Mouse (Mus musculus) limb, embryonic 14.5 days (tissue): ENCODE data around the gene Hnrnpl. TPM values are rescaled to one million over a fixed set of nuclear protein-coding genes. Genes with fewer than 3 reads are reported as not detected.
"Not testable (repeated sequence)": the region's sequence is repeated elsewhere in the genome, so short reads cannot be mapped to it uniquely, and the experiment has no call there.

ENCODE experiments used
- ATAC-seq: fragments of 200-750 bp; cut with Nextera tagmentation; 2 replicates; pipeline ENCODE4 v1.8.0; 2017; ENCODE audit warnings: low read depth, moderate number of reproducible peaks, moderate TSS enrichment; ENCODE audit not compliant: low FRiP score
- DNase-seq: peaks from one replicate; pipeline ENCODE4 v3.0.0-alpha.2; 2015; ENCODE audit warnings: low spot score
- H3K27ac ChIP-seq: fragments of 300-500 bp; sonication (generic); replicated peaks from 2 replicates; pipeline ENCODE4 v1.5.1; 2014; ENCODE audit warnings: low read depth, mild to moderate bottlenecking, low read length, moderate library complexity, mixed read lengths
- H3K27me3 ChIP-seq: fragments of 300-500 bp; sonication (generic); 2 replicates; pipeline ENCODE4 v1.6.1; 2014; ENCODE audit warnings: low read length, mixed read lengths; ENCODE audit not compliant: control insufficient read depth, insufficient read depth
- H3K36me3 ChIP-seq: fragments of 300-500 bp; sonication (generic); 2 replicates; pipeline ENCODE4 v1.6.1; 2014; ENCODE audit warnings: mild to moderate bottlenecking, low read length, moderate library complexity, mixed read lengths; ENCODE audit not compliant: control insufficient read depth, insufficient read depth
- H3K4me1 ChIP-seq: fragments of 300-500 bp; sonication (generic); 2 replicates; pipeline ENCODE4 v1.6.1; 2014; ENCODE audit warnings: antibody characterized with exemption, low read length, mixed read lengths; ENCODE audit not compliant: control insufficient read depth, insufficient read depth
- H3K4me2 ChIP-seq: fragments of 300-500 bp; sonication (generic); replicated peaks from 2 replicates; pipeline ENCODE4 v1.6.1; 2014; ENCODE audit warnings: low read depth, mild to moderate bottlenecking, low read length, moderate library complexity; ENCODE audit not compliant: severe bottlenecking
- H3K4me3 ChIP-seq: fragments of 300-500 bp; sonication (generic); replicated peaks from 2 replicates; pipeline ENCODE4 v1.5.1; 2014; ENCODE audit warnings: low read length
- H3K9ac ChIP-seq: fragments of 300-500 bp; sonication (generic); 2 replicates; pipeline ENCODE4 v1.6.1; 2014; ENCODE audit warnings: mild to moderate bottlenecking, low read depth, low read length, moderate library complexity; ENCODE audit not compliant: severe bottlenecking
- H3K9me3 ChIP-seq: fragments of 300-500 bp; sonication (generic); 2 replicates; pipeline ENCODE4 v1.6.1; 2016; ENCODE audit warnings: low read length; ENCODE audit not compliant: control insufficient read depth
- POLR2A ChIP-seq: fragments of 200-500 bp; IDR thresholded peaks from 2 replicates; pipeline ENCODE4 v1.8.0; 2012; ENCODE audit warnings: inconsistent platforms, mild to moderate bottlenecking, moderate library complexity, borderline replicate concordance; ENCODE audit not compliant: insufficient read depth, insufficient read length; ENCODE audit errors: extremely low read depth
- WGBS: fragments of 180-500 bp; shearing (Covaris S2); extraction: QIAGEN DNeasy Blood & Tissue Kit; methylation state at CpG from one replicate; pipeline ENCODE4 v1.1.7; 2014; 5-methylcytosine and 5-hydroxymethylcytosine counted together
- polyA plus RNA-seq, 2 experiments: library from polyadenylated mRNA; depleted of rRNA in 1 of 2; stranded (reverse) in 1 of 2; unstranded in 1 of 2; fragments of >200 nt; fragmentation: Nextera tagmentation in 1 of 2; extraction: Ambion mirVana in 1 of 2; gene quantifications; 2 replicates each; pipeline versions ENCODE4 v1.2.1 to v1.2.3; 2012 to 2014

The Hnrnpl gene
- polyA plus RNA-seq, 2 experiments, result 208 to 525 TPM

GRCm38 (mm10) chr7:28866769-28867507 lies 58.6 kb downstream of the Hnrnpl start:
- no peak for ATAC-seq

GRCm38 (mm10) chr7:28867508-28868340 lies 59.4 kb downstream of the Hnrnpl start:
- H3K27me3 ChIP-seq, H3K9me3 ChIP-seq, H3K27ac ChIP-seq, H3K9ac ChIP-seq, H3K4me3 ChIP-seq, H3K36me3 ChIP-seq: not testable (repeated sequence)
- 25% methylated on average over 23 of the region's 23 CpGs for WGBS
- H3K4me2 ChIP-seq, result 0 out of 2 replicates have a peak overlapping the region, but pooled peaks have one; percentile 19
- DNase-seq (peak; percentile 50), ATAC-seq (peak; percentile 42; the same call in 1 of the 2 replicates)
- H3K4me1 ChIP-seq, result peaks cover 12% of the 10 kb centered on the region

More at GRCm38 (mm10) chr7:28866769-28867507, 58.6 kb downstream of the Hnrnpl start:
- Histone ChIP-seq H3K4me3 (no peak overlapping the region), H3K36me3 (no peaks in the 10 kb centered on the region), H3K4me1 (peaks cover 12% of the 10 kb centered on the region), H3K27ac (no peak overlapping the region), H3K27me3 (no peaks in the 10 kb centered on the region), H3K4me2 (no peak overlapping the region), H3K9me3 (no peaks in the 10 kb centered on the region), H3K9ac (no peak overlapping the region)
- no peak for TF ChIP-seq POLR2A
- 85% methylated on average over 28 of the region's 28 CpGs for WGBS
- DNase-seq, result no peak

- no peaks in the 10 kb centered on the region for H3K27me3 ChIP-seq
- no peak overlapping the region for H3K4me3 ChIP-seq
- DNase-seq (no peak), ATAC-seq (no peak)
- 88% methylated on average over 24 of the region's 24 CpGs for WGBS
- H3K9me3 ChIP-seq, result no peaks in the 10 kb centered on the region
- H3K9ac ChIP-seq, result no peak overlapping the region
- H3K4me2 ChIP-seq, result no peak overlapping the region
- H3K4me1 ChIP-seq, result no peaks in the 10 kb centered on the region; the same call in 1 of the 2 replicates
- TF ChIP-seq POLR2A, result no peak
- no peak overlapping the region for H3K27ac ChIP-seq
- H3K36me3 ChIP-seq, result no peaks in the 10 kb centered on the region
Measured at GRCm38 (mm10) chr7:28870901-28871664, 62.7 kb downstream of the Hnrnpl start.

Other genes with a start within 250 kb of the Hnrnpl start
- 82.0 and 129 TPM in 2 replicates for gene Samd4b, start 210.4 kb upstream of the Hnrnpl start, polyA plus RNA-seq (2012; rRNA removed)
- gene Samd4b, start 210.4 kb upstream of the Hnrnpl start, polyA plus RNA-seq (2014; fragmentation: Nextera tagmentation; extraction: Ambion mirVana), result 33.0 and 35.1 TPM in 2 replicates
- 27.6 and 29.6 TPM in 2 replicates for gene Pak4, start 210.4 kb upstream of the Hnrnpl start, polyA plus RNA-seq (2012; rRNA removed)
- gene Pak4, start 210.4 kb upstream of the Hnrnpl start, polyA plus RNA-seq (2014; fragmentation: Nextera tagmentation; extraction: Ambion mirVana), result 21.3 and 26.3 TPM in 2 replicates
- 0.08 and 0.54 TPM in 2 replicates for gene Acp7, start 177.2 kb upstream of the Hnrnpl start, polyA plus RNA-seq (2012; rRNA removed)
- 0.10 TPM in 1 of 2 replicates, not detected in the other for gene Acp7, start 177.2 kb upstream of the Hnrnpl start, polyA plus RNA-seq (2014; fragmentation: Nextera tagmentation; extraction: Ambion mirVana)
- 19.5 and 24.0 TPM in 2 replicates for gene Fbxo27, start 115.7 kb upstream of the Hnrnpl start, polyA plus RNA-seq (2012; rRNA removed)
- 7.4 and 9.0 TPM in 2 replicates for gene Fbxo27, start 115.7 kb upstream of the Hnrnpl start, polyA plus RNA-seq (2014; fragmentation: Nextera tagmentation; extraction: Ambion mirVana)
- 34.8 and 43.3 TPM in 2 replicates for gene Fbxo17, start 91.7 kb upstream of the Hnrnpl start, polyA plus RNA-seq (2012; rRNA removed)
- 25.6 and 29.0 TPM in 2 replicates for gene Fbxo17, start 91.7 kb upstream of the Hnrnpl start, polyA plus RNA-seq (2014; fragmentation: Nextera tagmentation; extraction: Ambion mirVana)
- 82.6 and 92.6 TPM in 2 replicates for gene Mrps12, start 66.7 kb upstream of the Hnrnpl start, polyA plus RNA-seq (2012; rRNA removed)
- 134 and 135 TPM in 2 replicates for gene Mrps12, start 66.7 kb upstream of the Hnrnpl start, polyA plus RNA-seq (2014; fragmentation: Nextera tagmentation; extraction: Ambion mirVana)
- 32.6 and 38.1 TPM in 2 replicates for gene Sars2, start 66.5 kb upstream of the Hnrnpl start, polyA plus RNA-seq (2012; rRNA removed)
- gene Sars2, start 66.5 kb upstream of the Hnrnpl start, polyA plus RNA-seq (2014; fragmentation: Nextera tagmentation; extraction: Ambion mirVana), result 22.0 and 22.3 TPM in 2 replicates
- gene Ccer2, start 52.4 kb upstream of the Hnrnpl start, polyA plus RNA-seq (2012; rRNA removed), result 0.06 and 0.24 TPM in 2 replicates
- 0.54 TPM in 1 of 2 replicates, not detected in the other for gene Ccer2, start 52.4 kb upstream of the Hnrnpl start, polyA plus RNA-seq (2014; fragmentation: Nextera tagmentation; extraction: Ambion mirVana)
- gene Sirt2, start 41.8 kb upstream of the Hnrnpl start, polyA plus RNA-seq (2012; rRNA removed), result 107 and 113 TPM in 2 replicates
- gene Sirt2, start 41.8 kb upstream of the Hnrnpl start, polyA plus RNA-seq (2014; fragmentation: Nextera tagmentation; extraction: Ambion mirVana), result 73.7 and 89.3 TPM in 2 replicates
- gene Nfkbib, start 41.0 kb upstream of the Hnrnpl start, polyA plus RNA-seq (2012; rRNA removed), result 27.4 and 31.0 TPM in 2 replicates
- 37.4 and 41.9 TPM in 2 replicates for gene Nfkbib, start 41.0 kb upstream of the Hnrnpl start, polyA plus RNA-seq (2014; fragmentation: Nextera tagmentation; extraction: Ambion mirVana)
- gene Rinl, start 19.6 kb upstream of the Hnrnpl start, polyA plus RNA-seq (2012; rRNA removed), result 2.3 and 2.5 TPM in 2 replicates
- gene Rinl, start 19.6 kb upstream of the Hnrnpl start, polyA plus RNA-seq (2014; fragmentation: Nextera tagmentation; extraction: Ambion mirVana), result 2.6 and 2.8 TPM in 2 replicates
- gene Ech1, start 16.7 kb downstream of the Hnrnpl start, polyA plus RNA-seq (2012; rRNA removed), result 165 and 172 TPM in 2 replicates
- 176 and 200 TPM in 2 replicates for gene Ech1, start 16.7 kb downstream of the Hnrnpl start, polyA plus RNA-seq (2014; fragmentation: Nextera tagmentation; extraction: Ambion mirVana)
- 17.9 and 18.0 TPM in 2 replicates for gene Lgals4, start 25.3 kb downstream of the Hnrnpl start, polyA plus RNA-seq (2012; rRNA removed)
- gene Lgals4, start 25.3 kb downstream of the Hnrnpl start, polyA plus RNA-seq (2014; fragmentation: Nextera tagmentation; extraction: Ambion mirVana), result 5.9 and 7.0 TPM in 2 replicates
- 198 and 208 TPM in 2 replicates for gene Lgals7, start 55.3 kb downstream of the Hnrnpl start, polyA plus RNA-seq (2012; rRNA removed)
- gene Lgals7, start 55.3 kb downstream of the Hnrnpl start, polyA plus RNA-seq (2014; fragmentation: Nextera tagmentation; extraction: Ambion mirVana), result 37.9 and 48.4 TPM in 2 replicates
- 0.19 and 0.25 TPM in 2 replicates for gene Capn12, start 72.9 kb downstream of the Hnrnpl start, polyA plus RNA-seq (2012; rRNA removed)
- 0.58 and 0.94 TPM in 2 replicates for gene Capn12, start 72.9 kb downstream of the Hnrnpl start, polyA plus RNA-seq (2014; fragmentation: Nextera tagmentation; extraction: Ambion mirVana)
- gene Actn4, start 153.8 kb downstream of the Hnrnpl start, polyA plus RNA-seq (2012; rRNA removed), result 268 and 299 TPM in 2 replicates
- 295 and 304 TPM in 2 replicates for gene Actn4, start 153.8 kb downstream of the Hnrnpl start, polyA plus RNA-seq (2014; fragmentation: Nextera tagmentation; extraction: Ambion mirVana)
- 473 and 518 TPM in 2 replicates for gene Eif3k, start 173.3 kb downstream of the Hnrnpl start, polyA plus RNA-seq (2012; rRNA removed)
- 450 TPM in 2 replicates for gene Eif3k, start 173.3 kb downstream of the Hnrnpl start, polyA plus RNA-seq (2014; fragmentation: Nextera tagmentation; extraction: Ambion mirVana)
- 9.3 and 9.5 TPM in 2 replicates for gene Map4k1, start 173.5 kb downstream of the Hnrnpl start, polyA plus RNA-seq (2012; rRNA removed)
- gene Map4k1, start 173.5 kb downstream of the Hnrnpl start, polyA plus RNA-seq (2014; fragmentation: Nextera tagmentation; extraction: Ambion mirVana), result 6.4 and 7.0 TPM in 2 replicates